Mouse (Mus musculus): ENCODE measurements around the gene Enox1.

Gene Enox1

DNA sequence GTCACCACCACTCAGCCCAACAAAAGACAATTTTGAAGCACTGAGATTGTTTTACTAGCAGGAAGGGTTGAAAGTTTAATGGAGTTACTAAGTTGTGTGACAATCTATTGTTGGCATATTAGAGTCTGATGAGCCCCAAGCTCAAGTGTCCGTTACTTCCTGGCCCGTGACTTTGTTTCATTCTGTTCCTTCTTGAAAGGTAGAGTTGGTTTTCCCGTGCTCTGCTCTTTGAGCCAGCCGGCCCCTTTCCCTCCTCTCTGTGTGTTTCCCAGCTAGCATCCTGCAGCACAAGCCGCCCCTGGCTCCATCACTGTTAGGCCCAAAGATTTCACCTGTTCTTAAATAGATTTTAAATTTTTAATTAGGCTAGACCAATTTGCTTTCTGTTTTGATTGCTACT is 26.9 kb downstream of the Enox1 start:
- ChIA-PET POLR2A (interaction anchor here in 1 of 4 experiments (0.9 kb wide), 1 partner anchor 1462 kb away, joined by 3 read pairs; no protein-coding TSS in a partner anchor), CTCF (no interaction called here)

DNA sequence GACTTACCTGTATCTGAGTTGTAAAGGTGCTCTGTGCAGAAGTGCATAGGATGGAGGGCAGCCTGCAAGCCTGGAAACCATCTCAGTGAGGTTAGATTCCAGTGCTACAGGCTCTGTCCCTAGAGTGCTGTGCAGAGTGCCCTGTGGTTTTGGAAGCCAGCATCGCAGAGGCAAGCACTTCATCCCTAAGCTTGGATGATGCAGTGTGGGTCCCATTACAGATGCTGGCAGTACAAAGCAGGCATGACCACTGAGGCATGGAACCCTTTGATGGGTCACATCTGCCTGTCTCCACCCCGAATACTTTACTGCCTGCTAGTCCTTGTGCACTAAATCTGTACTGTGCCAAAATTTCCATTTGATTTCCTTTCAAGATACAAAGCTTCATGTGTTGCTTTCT is 33.6 kb downstream of the Enox1 start:
- POLR2A ChIA-PET, result interaction anchor here in 1 of 4 experiments (1.0 kb wide), 1 partner anchor 707 kb away, joined by 3 read pairs; no protein-coding TSS in a partner anchor
- CTCF ChIA-PET, result no interaction called here

DNA sequence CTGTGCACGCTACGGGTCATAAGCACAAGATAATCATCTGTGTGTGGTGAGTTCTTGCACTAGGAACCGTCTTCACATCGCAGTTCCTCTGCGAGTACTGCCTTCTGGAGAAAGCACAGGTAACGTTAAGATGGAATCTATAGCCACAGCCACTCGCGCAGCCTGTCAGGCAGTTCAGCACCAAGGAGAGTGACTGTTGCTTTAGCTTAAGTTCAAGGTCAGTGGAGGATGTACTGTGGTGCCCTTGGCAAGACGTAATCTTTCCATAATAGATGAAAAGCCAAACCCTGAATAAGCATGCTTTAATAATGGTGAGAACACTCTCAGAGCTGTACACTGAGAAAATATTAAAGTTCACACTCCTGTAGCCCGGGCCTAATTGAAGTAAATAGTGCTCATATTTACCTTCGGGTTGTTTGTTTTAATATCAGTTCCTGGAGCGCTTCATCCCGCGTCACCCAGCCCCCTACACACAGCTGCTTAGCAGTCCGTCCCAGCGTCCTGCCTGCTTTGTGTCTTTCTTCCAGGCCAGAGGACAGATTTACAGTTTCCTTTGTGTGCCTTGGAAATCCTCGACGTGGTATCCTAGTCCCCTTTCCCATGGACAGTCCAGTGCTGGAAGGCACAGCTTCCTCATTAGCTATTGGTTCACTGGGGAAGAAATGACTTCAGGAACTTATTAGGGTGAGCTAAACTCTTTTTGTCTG is 38.9 kb downstream of the Enox1 start:
- ChIA-PET CTCF (interaction anchor here in 1 of 4 experiments (0.6 kb wide), 1 partner anchor 205 kb away, joined by 3 read pairs; no protein-coding TSS in a partner anchor), POLR2A (no interaction called here)

DNA sequence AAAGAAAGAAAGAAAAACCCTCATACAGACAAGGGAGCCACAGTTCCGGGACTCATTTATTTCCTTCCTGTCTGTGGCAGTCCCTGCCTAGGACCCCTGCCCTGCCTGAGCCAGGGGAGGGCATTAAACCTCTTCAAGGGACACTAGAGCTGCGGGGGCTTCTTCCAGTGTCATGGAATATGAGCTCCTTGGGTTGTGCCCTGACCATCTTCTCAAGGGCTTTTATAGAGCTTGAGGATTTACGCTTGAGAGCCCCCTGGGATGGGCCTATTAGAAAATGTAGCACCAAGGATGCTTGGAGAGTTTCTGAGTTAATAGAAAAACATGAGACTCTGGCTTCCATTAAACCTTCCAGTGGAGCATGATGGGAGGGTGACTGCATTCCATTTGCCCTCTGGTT is 39.7 kb downstream of the Enox1 start:
- ChIA-PET POLR2A (no interaction called here), CTCF (no interaction called here)

DNA sequence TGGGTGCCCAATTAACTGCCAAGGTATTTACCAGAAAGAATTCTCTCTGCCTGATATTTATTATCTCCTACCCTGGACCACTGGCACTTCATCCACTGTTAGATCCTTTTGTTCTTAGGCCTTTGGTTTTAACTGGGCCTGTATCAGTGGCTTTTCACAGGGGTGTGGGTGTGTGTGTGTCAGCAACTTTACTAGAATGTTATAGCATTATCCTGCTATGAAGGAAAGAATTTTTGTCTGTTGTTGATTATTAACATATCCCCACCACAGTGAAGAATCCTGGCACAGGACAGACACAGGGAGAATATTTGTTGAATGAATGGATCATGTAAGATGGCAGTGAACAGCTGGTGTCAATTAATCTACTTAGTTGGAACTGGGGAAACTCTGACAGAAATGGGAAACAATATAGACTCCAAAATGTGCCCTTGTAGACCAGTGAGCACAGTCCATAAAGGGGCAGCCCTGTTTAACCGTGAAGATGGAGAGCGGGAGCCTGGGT is 40.9 kb downstream of the Enox1 start:
- CTCF ChIA-PET, result no interaction called here
- POLR2A ChIA-PET, result no interaction called here

DNA sequence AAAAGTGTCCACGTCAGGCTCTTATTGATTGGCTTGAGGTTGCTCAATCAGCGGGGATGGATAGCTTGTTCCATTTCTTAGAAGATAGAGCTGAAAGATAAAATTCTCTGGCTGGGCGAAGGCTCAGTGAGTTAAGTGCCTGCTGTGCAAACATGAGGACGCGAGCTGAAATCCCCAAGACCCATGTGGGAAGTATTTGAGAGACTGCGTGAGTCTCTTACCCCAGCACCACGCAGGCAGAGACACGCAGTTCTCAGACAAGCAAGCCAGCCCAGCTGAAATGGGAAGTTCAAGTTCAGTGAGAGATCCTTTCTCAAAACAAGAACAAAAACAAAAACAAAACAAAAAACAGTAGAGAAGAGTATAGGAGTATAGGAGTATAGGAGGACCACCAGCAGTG is 54.3 kb downstream of the Enox1 start:
- CTCF ChIA-PET, result no interaction called here
- POLR2A ChIA-PET, result no interaction called here

DNA sequence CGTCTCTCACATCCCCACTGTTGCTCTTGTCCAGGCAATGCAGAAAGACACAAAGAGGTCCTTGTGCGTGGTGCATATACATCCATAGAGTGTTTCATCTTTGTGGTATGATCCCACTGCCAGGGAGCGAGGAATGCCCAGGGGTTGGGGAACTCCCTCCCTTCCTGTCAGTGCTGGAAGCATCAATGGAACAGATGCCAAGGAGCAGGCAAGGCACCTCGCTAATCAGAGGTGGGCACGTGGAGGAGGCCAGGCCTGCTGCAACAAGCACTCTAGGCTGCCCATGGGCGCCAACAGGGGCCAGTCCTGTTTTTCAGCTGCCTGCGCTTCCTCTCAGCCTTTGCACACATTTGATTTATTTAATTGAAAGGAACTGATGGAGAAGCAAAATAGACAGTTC is 56.6 kb downstream of the Enox1 start:
- CTCF ChIA-PET, result no interaction called here
- POLR2A ChIA-PET, result interaction anchor here in 1 of 4 experiments (0.7 kb wide), 1 partner anchor 1036 kb away, joined by 3 read pairs; no protein-coding TSS in a partner anchor

DNA sequence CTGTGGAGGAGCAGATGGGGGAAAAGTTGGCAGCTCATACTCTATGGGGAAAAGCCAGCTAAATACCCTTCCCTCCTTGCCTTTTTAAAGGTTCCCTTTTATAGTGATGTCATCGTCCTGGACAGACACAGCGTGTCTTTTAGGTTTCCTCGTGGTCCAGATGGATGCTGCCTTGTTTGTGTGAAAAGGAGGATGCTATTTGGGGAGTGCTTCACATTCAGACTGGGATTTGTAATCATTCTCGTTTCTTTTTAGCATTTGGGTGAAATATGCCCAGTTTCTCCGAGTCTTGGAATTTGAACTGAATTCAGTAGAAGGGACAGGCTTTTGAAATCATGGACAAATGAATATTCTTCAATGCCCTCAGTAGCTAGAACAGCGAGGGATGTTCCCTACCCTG is 58.3 kb downstream of the Enox1 start:
- CTCF ChIA-PET, result no interaction called here
- POLR2A ChIA-PET, result interaction anchor here in 1 of 4 experiments (0.8 kb wide), 1 partner anchor 77 kb away, joined by 3 read pairs; no protein-coding TSS in a partner anchor

DNA sequence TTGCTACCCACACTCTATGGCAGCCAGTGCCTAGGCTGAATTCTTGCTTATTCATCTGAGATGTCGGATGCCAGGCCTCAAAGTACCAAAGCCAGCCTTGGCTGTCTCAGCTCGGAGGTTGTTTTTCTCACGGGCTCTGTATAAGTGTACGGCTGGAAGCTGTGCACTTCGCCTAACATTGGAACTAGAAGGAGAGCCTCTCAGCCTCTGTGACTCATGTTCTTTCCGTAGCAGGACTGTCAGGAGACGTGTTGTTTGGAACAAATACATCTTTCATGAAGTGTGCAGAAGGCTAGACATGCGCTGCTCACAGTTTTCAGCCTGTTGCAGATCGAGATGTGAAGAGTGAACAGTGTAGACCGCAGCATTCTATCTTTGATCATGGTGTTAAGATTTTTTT is 68.8 kb downstream of the Enox1 start:
- CTCF ChIA-PET, result no interaction called here
- POLR2A ChIA-PET, result interaction anchor here in 1 of 4 experiments (0.6 kb wide), 1 partner anchor 277 kb away, joined by 3 read pairs; no protein-coding TSS in a partner anchor

DNA sequence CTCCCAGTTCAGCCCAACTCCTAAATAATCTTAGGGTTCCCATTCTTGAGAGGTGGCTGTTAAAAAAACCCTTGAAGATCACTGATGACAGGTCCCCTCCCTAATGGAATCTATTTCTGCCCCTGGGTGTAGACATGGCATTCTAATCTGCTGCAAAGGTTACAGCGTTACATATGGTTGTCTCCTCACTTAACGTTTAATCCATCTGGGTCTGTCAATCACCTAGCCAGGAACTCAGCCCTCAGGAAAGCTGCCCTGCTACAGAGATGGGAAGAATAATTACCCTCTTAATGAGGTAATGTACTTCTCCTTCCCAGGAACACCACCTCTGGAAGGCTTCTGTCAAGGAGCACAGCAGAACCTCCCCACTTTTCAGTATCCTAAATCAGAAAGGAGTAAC is 82.2 kb downstream of the Enox1 start:
- POLR2A ChIA-PET, result interaction anchor here in 1 of 4 experiments (0.8 kb wide), 1 partner anchor 11 kb away, joined by 3 read pairs; no protein-coding TSS in a partner anchor
- CTCF ChIA-PET, result no interaction called here

DNA sequence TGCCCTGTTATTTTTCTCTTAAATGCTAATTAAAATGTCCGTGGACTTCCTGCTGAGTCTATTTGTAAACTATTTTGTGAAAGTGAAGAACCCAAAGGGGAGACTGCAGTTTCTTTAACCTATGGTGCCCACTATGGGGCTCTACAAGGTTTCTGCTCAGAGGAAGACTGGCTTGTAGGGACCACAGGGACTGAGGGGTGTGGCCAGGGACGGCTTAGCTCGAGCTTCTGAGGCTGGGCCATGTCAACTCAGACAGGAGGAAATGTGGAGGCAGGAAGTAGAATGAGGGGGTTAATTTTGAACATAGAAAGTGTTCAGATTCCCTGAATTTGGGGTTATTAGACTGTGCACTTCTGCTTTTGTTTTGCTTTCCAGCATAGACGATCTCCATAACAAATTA is 82.8 kb downstream of the Enox1 start:
- CTCF ChIA-PET, result no interaction called here
- POLR2A ChIA-PET, result interaction anchor here in 2 of 4 experiments (0.8 to 1.5 kb wide), 2 partner anchors 11 kb away, joined by 3 to 7 read pairs; no protein-coding TSS in a partner anchor

DNA sequence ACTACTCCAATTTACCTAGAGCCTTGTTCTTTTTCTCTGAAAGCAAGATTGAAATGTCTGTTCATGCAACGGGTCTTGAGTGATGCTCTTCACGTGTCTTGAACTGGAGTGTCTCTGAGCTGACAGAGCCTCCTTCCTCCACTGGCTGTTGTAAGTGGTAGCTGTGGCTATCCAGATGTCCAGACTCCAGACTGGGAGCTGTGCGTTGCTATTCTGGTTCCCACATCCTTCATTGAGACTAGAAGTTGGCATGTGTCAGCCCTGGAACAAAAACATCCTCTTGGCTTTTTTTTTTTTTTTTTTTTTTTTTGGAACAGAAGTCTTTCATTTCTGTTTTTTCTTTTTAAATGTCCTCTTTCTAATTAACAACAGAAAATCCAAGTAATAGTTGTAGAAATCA is 90.4 kb downstream of the Enox1 start:
- ChIA-PET POLR2A (no interaction called here), CTCF (no interaction called here)

DNA sequence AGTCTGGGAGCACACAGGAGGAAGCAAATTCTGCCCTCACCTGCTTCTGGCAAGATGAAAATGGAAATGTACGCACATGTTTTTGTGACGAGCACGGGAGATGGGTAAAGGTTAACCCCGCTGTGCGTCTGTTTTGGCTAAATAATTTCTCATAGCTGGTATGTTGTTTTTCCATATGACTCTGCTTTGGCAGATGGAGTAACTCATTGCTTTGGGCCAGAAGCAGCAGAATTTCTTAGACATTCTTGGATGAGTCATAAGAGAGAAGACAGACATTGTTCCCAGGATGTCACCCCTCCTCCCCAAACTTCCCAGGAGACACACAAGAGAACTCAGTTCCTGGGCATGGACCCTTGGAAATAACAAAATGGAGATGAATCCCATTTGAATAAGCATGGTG is 91.9 kb downstream of the Enox1 start:
- POLR2A ChIA-PET, result no interaction called here
- CTCF ChIA-PET, result no interaction called here

DNA sequence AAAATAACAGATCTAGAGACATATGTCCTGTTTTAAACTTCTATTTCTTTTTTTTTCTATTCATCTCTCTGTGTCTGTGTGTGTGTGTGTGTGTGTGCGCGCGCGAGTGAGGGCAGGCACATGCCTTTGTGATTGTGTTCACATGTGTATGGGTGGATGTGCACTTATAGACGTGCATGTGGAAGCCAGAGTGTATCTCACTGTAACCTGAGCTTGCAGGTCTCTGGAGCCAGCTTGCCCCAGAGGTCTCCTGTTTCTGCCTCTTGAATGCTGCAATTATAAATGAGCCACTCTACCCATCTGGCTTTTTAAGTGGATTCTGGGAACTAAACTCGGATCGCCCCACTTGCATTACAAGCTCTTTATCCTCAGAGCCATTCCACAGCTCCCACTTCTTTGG is 92.4 kb downstream of the Enox1 start:
- ChIA-PET CTCF (no interaction called here), POLR2A (interaction anchor here in 2 of 4 experiments (0.6 to 2.3 kb wide), 3 partner anchors 9 to 958 kb away, joined by 3 to 9 read pairs (median 7); no protein-coding TSS in a partner anchor)

DNA sequence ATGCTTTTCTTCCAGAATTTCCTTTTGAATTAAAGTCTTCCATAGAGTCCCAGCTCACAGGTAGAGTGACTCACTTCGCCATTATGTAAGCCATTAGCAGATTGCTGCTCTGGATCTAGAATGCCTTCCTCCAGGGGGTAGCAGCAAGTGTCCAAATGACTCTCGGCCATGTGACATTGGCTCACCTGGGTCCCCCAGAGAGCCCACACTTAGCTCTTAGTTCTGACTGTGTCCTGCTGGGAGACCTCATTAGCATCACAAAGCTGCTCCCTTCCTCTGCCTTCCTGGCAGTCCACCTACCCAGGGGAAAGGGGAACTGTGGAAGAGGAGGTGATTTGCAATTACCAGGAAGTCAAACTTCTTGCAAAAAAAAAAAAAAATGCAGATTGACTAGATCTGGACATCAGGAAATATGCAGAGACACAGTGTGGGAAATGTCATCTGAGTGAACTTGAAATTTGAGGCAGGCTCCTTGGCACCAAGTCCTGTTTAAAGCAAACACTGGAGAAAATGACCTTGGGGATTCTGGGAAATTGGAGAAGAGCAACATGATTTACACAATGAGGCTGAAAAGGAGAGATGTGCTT is 94.2 kb downstream of the Enox1 start:
- CTCF ChIA-PET, result interaction anchor here in 1 of 4 experiments (1.2 to 1.4 kb wide), 2 partner anchors 10 to 109 kb away, joined by 3 to 4 read pairs; no protein-coding TSS in a partner anchor
- POLR2A ChIA-PET, result interaction anchor here (0.6 to 2.3 kb wide), 11 partner anchors 10 to 1700 kb away, joined by 3 to 7 read pairs (median 3); no protein-coding TSS in a partner anchor

DNA sequence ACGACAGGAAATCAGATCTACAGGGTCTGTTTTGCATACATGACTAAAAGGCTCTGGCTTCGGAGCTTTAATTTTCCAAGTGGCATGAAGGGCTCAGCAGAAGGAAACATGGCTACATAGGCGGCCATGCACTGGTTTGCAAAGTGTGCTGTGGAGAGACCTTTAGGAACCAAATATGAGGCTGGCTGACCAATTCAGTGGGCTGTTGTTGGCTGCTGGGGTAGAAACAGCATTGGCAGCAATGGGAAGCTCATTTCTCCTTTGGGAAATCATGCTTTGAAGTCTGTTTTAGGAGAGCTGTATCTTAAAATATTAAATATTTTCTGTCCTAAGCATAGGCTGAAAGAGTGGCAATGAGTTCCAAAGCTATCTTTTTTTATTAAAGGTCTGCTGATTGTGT is 98.6 kb downstream of the Enox1 start:
- POLR2A ChIA-PET, result interaction anchor here in 1 of 4 experiments (0.7 kb wide), 1 partner anchor 9 kb away, joined by 5 read pairs; no protein-coding TSS in a partner anchor

DNA sequence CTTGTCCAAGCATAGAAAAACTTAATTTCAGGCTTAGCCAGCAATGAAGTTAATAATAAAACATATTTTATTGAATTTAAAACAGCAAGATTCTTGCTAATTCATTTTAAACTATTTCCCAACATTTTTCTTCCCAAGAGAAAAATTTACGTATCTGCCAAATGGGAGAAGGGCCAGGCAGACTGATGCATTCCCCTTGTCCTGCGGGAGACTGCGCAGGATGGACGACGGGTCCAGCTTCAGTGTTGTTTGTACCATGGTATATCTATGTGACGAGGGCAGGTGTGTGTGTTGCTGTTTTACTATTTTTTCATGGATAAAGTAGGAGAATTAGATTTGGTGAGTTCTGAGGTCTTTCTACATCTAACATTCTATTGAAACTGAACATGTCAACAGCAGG is 99.1 kb downstream of the Enox1 start:
- POLR2A ChIA-PET, result no interaction called here
- CTCF ChIA-PET, result no interaction called here

More for the DNA sequence above, 98.6 kb downstream of the Enox1 start:
- CTCF ChIA-PET, result interaction anchor here in 1 of 4 experiments (0.6 kb wide), 1 partner anchor 1283 kb away, joined by 3 read pairs; no protein-coding TSS in a partner anchor

DNA sequence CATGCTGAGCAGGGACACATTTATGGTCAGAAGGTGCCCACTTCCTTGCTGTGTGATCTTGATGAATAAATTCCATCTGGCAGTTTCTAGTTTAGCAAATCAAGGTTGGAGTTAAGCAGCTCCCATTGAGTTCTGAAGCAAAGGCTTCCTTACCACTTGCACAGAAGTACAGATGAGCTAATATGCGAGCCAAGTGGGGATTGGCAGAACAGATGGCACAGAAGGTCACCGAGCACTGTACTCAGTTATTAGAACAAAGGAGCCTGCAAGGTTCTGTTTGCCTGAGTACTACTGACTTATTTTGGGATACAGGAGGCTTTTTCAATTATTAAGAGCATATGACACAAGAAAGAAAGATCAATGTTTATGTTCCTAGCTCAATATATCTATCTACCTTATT is 100.4 kb downstream of the Enox1 start:
- ChIA-PET CTCF (no interaction called here), POLR2A (no interaction called here)

DNA sequence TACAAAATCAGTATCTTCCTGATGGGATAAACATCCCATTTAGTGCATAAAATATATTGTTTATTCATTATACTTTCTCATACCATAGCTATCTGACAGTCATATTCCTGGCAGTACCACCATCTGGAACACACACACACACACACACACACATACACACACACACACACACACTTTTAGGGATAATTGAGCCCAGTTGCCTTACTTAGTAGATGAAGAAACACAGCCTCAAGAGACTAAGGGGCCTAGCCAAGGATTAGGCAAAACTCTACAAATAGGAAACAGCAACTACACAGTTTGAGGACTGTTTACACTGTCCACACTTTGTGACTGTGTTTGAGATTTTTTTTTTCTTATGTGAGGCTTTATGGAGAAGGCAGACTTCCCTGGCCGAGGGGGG is 100.9 kb downstream of the Enox1 start:
- CTCF ChIA-PET, result interaction anchor here in 1 of 4 experiments (0.7 kb wide), 1 partner anchor 243 kb away, joined by 5 read pairs; no protein-coding TSS in a partner anchor
- POLR2A ChIA-PET, result interaction anchor here in 1 of 4 experiments (1.8 kb wide), 1 partner anchor 30 kb away, joined by 5 read pairs; no protein-coding TSS in a partner anchor

DNA sequence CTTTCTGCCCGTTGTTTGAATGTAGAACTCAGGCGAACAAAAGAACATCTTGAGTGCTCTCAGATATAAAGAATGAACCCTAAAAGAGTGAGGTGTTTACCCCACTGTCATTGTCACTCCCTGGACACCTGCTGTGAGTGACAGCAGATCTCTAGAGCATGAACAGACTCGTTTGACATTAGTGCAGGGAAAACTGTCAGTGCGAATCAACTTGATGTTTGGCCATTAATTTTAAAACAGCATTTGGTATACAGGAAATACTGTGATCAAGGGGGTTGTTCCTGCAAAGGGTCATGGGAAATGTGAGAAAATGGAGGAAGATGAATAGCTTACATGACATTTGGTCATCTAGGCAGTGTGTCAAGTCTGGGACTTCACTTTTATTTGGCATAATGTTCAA is 101.6 kb downstream of the Enox1 start:
- ChIA-PET CTCF (interaction anchor here in 1 of 4 experiments (0.6 kb wide), 1 partner anchor 1801 kb away, joined by 4 read pairs; no protein-coding TSS in a partner anchor), POLR2A (interaction anchor here in 1 of 4 experiments (1.8 kb wide), 1 partner anchor 31 kb away, joined by 5 read pairs; no protein-coding TSS in a partner anchor)
